Mouse (Mus musculus): ENCODE results near the gene Ldb3. TPM values are rescaled to one million over a fixed set of nuclear protein-coding genes. Genes with fewer than 3 reads are reported as not detected.

Ldb3 gene
- polyA plus RNA-seq, 1 experiment: 2.7 TPM

GRCm38 (mm10) chr14:34591741-34592535, 3.5 kb upstream of the Ldb3 start:
- Histone ChIP-seq H3K4me1 (ENCODE audit: control insufficient read depth, insufficient read depth, low read length) (0 out of 2 replicates have a peak, but pooled peaks cover 2% of the 10 kb centered on the region), H3K27ac (ENCODE audit: insufficient read depth, low read length) (no peak overlapping the region), H3K4me3 (ENCODE audit: insufficient read depth, low read length) (no peak overlapping the region)
- TF ChIP-seq POLR2A (IDR thresholded peaks at IDR 0.05; ENCODE audit: low read depth, low read length) (no peak), CTCF (IDR thresholded peaks at IDR 0.05; ENCODE audit: borderline replicate concordance, insufficient read depth, low read length) (no peak)

GRCm38 (mm10) chr14:34590743-34591675, 2.5 kb upstream of the Ldb3 start:
- Histone ChIP-seq H3K4me1 (ENCODE audit: control insufficient read depth, insufficient read depth, low read length) (0 out of 2 replicates have a peak, but pooled peaks cover 2% of the 10 kb centered on the region), H3K4me3 (ENCODE audit: insufficient read depth, low read length) (no peak overlapping the region), H3K27ac (ENCODE audit: insufficient read depth, low read length) (no peak overlapping the region)
- TF ChIP-seq POLR2A (IDR thresholded peaks at IDR 0.05; ENCODE audit: low read depth, low read length) (no peak), CTCF (IDR thresholded peaks at IDR 0.05; ENCODE audit: borderline replicate concordance, insufficient read depth, low read length) (no peak)

- no peak overlapping the region for H3K4me3 ChIP-seq (ENCODE audit: insufficient read depth, low read length)
- 0 out of 2 replicates have a peak, but pooled peaks cover 2% of the 10 kb centered on the region for H3K4me1 ChIP-seq (ENCODE audit: control insufficient read depth, insufficient read depth, low read length)
- TF ChIP-seq POLR2A (IDR thresholded peaks at IDR 0.05; ENCODE audit: low read depth, low read length): no peak
- no peak for TF ChIP-seq CTCF (IDR thresholded peaks at IDR 0.05; ENCODE audit: borderline replicate concordance, insufficient read depth, low read length)
- H3K27ac ChIP-seq (ENCODE audit: insufficient read depth, low read length): no peak overlapping the region
These were observed 1.6 kb upstream of the Ldb3 start for GRCm38 (mm10) chr14:34590017-34590570.

GRCm38 (mm10) chr14:34589185-34589713, 767 bp upstream of the Ldb3 start:
- Histone ChIP-seq H3K4me3 (ENCODE audit: insufficient read depth, low read length) (no peak overlapping the region), H3K4me1 (ENCODE audit: control insufficient read depth, insufficient read depth, low read length) (0 out of 2 replicates have a peak, but pooled peaks cover 2% of the 10 kb centered on the region), H3K27ac (ENCODE audit: insufficient read depth, low read length) (no peak overlapping the region)
- TF ChIP-seq POLR2A (IDR thresholded peaks at IDR 0.05; ENCODE audit: low read depth, low read length) (no peak), CTCF (IDR thresholded peaks at IDR 0.05; ENCODE audit: borderline replicate concordance, insufficient read depth, low read length) (no peak)

- Histone ChIP-seq H3K4me3 (ENCODE audit: insufficient read depth, low read length) (no peak overlapping the region), H3K4me1 (ENCODE audit: control insufficient read depth, insufficient read depth, low read length) (0 out of 2 replicates have a peak, but pooled peaks cover 2% of the 10 kb centered on the region), H3K27ac (ENCODE audit: insufficient read depth, low read length) (no peak overlapping the region)
- TF ChIP-seq POLR2A (IDR thresholded peaks at IDR 0.05; ENCODE audit: low read depth, low read length): no peak
- no peak for TF ChIP-seq CTCF (IDR thresholded peaks at IDR 0.05; ENCODE audit: borderline replicate concordance, insufficient read depth, low read length)
These were observed 477 bp downstream of the Ldb3 start for GRCm38 (mm10) chr14:34588005-34588404.

GRCm38 (mm10) chr14:34586871-34587270, 1.6 kb downstream of the Ldb3 start:
- no peak for TF ChIP-seq CTCF (IDR thresholded peaks at IDR 0.05; ENCODE audit: borderline replicate concordance, insufficient read depth, low read length)
- TF ChIP-seq POLR2A (IDR thresholded peaks at IDR 0.05; ENCODE audit: low read depth, low read length): no peak
- Histone ChIP-seq H3K27ac (ENCODE audit: insufficient read depth, low read length) (no peak overlapping the region), H3K4me1 (ENCODE audit: control insufficient read depth, insufficient read depth, low read length) (0 out of 2 replicates have a peak, but pooled peaks cover 2% of the 10 kb centered on the region), H3K4me3 (ENCODE audit: insufficient read depth, low read length) (no peak overlapping the region)

- Histone ChIP-seq H3K27ac (ENCODE audit: insufficient read depth, low read length) (no peak overlapping the region), H3K4me3 (ENCODE audit: insufficient read depth, low read length) (no peak overlapping the region), H3K4me1 (ENCODE audit: control insufficient read depth, insufficient read depth, low read length) (0 out of 2 replicates have a peak, but pooled peaks cover 2% of the 10 kb centered on the region)
- TF ChIP-seq POLR2A (IDR thresholded peaks at IDR 0.05; ENCODE audit: low read depth, low read length) (no peak), CTCF (IDR thresholded peaks at IDR 0.05; ENCODE audit: borderline replicate concordance, insufficient read depth, low read length) (no peak)
These were observed 3.0 kb downstream of the Ldb3 start for GRCm38 (mm10) chr14:34585358-34586105.

- H3K4me1 ChIP-seq (ENCODE audit: control insufficient read depth, insufficient read depth, low read length): 0 out of 2 replicates have a peak, but pooled peaks cover 2% of the 10 kb centered on the region
- TF ChIP-seq CTCF (IDR thresholded peaks at IDR 0.05; ENCODE audit: borderline replicate concordance, insufficient read depth, low read length) (no peak), POLR2A (IDR thresholded peaks at IDR 0.05; ENCODE audit: low read depth, low read length) (no peak)
- no peak overlapping the region for H3K27ac ChIP-seq (ENCODE audit: insufficient read depth, low read length)
- no peak overlapping the region for H3K4me3 ChIP-seq (ENCODE audit: insufficient read depth, low read length)
These were observed 5.6 kb downstream of the Ldb3 start for GRCm38 (mm10) chr14:34582740-34583427.

Data from embryonic fibroblast, embryonic 13.5 days (primary cell).